Mouse (Mus musculus): ENCODE measurements around the gene Tac2. TPM values are rescaled to one million over a fixed set of nuclear protein-coding genes. Genes with fewer than 3 reads are reported as not detected.

Gene Tac2
- polyA plus RNA-seq, 1 experiment from 2014 or later: 4.1 TPM

DNA sequence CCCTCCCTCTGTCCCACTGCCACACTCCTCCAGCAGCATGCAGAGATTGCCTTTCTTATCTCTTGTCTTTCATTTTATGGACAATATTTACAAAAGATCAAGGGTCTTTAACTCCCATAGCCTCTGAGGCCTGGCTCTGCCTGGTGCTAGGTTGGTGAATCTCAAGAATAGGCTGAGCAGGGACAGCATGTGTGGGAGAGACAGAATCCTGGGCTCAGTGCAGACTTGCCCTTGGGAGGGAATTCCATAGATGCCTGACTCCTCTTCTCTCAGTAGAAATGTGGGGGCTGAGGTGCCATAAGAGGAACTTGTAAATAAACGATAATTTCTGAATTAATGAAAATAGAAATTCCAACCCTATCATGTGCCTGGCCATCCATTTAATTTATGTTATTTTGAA is 42.3 kb downstream of the Tac2 start:
- 79% methylated on average over 1 of the region's 1 CpGs for WGBS
- Histone ChIP-seq H3K27me3 (replicated peaks) (no peaks in the 10 kb centered on the region), H3K36me3 (no peaks in the 10 kb centered on the region), H3K4me2 (replicated peaks) (no peak overlapping the region), H3K27ac (no peak overlapping the region), H3K9me3 (no peaks in the 10 kb centered on the region), H3K4me3 (replicated peaks) (no peak overlapping the region), H3K9ac (no peak overlapping the region), H3K4me1 (replicated peaks) (0 out of 2 replicates have a peak, but pooled peaks cover 6% of the 10 kb centered on the region)
- ATAC-seq: no peak

DNA sequence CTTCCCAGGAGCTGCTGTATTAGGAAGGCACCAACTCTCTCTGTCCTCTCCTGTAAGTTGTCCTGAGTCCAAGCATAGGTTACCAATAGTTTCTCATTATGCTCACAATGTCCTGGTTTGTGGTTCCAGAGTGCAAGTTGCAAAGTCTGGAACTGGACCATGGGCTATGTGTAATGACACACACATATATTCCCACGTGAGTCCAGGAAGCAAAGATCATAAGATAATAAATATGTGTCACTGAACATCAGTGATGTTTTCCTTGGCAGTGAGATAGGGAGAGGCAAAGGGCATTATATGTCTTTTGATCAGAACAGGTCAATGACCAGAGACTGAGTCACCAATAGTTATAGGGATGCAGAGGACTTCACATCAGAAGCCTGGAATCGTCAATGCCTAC is 51.7 kb downstream of the Tac2 start, which contains the start of gene Rdh9:
Rdh9 (plus strand) TSS at position 376 of the 400 bp plus-strand sequence.
- Histone ChIP-seq H3K27ac (no peak within 1 kb of the TSS), H3K36me3 (no peaks in the 10 kb centered on the region), H3K4me3 (replicated peaks) (no peak within 1 kb of the TSS), H3K4me2 (replicated peaks) (no peak within 1 kb of the TSS), H3K4me1 (replicated peaks) (no peaks in the 10 kb centered on the region), H3K9ac (no peak within 1 kb of the TSS), H3K9me3 (no peaks in the 10 kb centered on the region), H3K27me3 (replicated peaks) (no peaks in the 10 kb centered on the region)
- ATAC-seq: peak; percentile 34; the same call in 1 of the 2 replicates
- WGBS: 59% methylated on average over 2 of the region's 2 CpGs

Other genes with a start within 250 kb of the Tac2 start
- 0.41 and 0.74 TPM in 2 replicates for gene Stac3, start 222.8 kb upstream of the Tac2 start, polyA plus RNA-seq (2015; fragmentation: Nextera tagmentation; extraction: Ambion mirVana)
- 52.7 and 53.8 TPM in 2 replicates for gene Ndufa4l2, start 209.5 kb upstream of the Tac2 start, polyA plus RNA-seq (2015; fragmentation: Nextera tagmentation; extraction: Ambion mirVana)
- 147 and 149 TPM in 2 replicates for gene Shmt2, start 202.0 kb upstream of the Tac2 start, polyA plus RNA-seq (2015; fragmentation: Nextera tagmentation; extraction: Ambion mirVana)
- gene Nxph4, start 189.9 kb upstream of the Tac2 start, polyA plus RNA-seq (2015; fragmentation: Nextera tagmentation; extraction: Ambion mirVana): 4.9 and 5.7 TPM in 2 replicates
- gene Lrp1, start 103.3 kb upstream of the Tac2 start, polyA plus RNA-seq (2015; fragmentation: Nextera tagmentation; extraction: Ambion mirVana): 67.2 and 77.1 TPM in 2 replicates
- 37.7 and 39.9 TPM in 2 replicates for gene Stat6, start 81.5 kb upstream of the Tac2 start, polyA plus RNA-seq (2015; fragmentation: Nextera tagmentation; extraction: Ambion mirVana)
- gene Nemp1, start 57.6 kb upstream of the Tac2 start, polyA plus RNA-seq (2015; fragmentation: Nextera tagmentation; extraction: Ambion mirVana): 5.7 and 6.9 TPM in 2 replicates
- gene Nab2, start 55.9 kb upstream of the Tac2 start, polyA plus RNA-seq (2015; fragmentation: Nextera tagmentation; extraction: Ambion mirVana): 8.3 and 8.7 TPM in 2 replicates
- gene Myo1a, start 19.3 kb upstream of the Tac2 start, polyA plus RNA-seq (2015; fragmentation: Nextera tagmentation; extraction: Ambion mirVana): 33.8 and 36.7 TPM in 2 replicates
- gene Zbtb39, start 15.1 kb downstream of the Tac2 start, polyA plus RNA-seq (2015; fragmentation: Nextera tagmentation; extraction: Ambion mirVana): 2.6 and 2.7 TPM in 2 replicates
- gene Gpr182, start 27.3 kb downstream of the Tac2 start, polyA plus RNA-seq (2015; fragmentation: Nextera tagmentation; extraction: Ambion mirVana): 1.8 and 2.0 TPM in 2 replicates
- 0.04 TPM in 1 of 2 replicates, not detected in the other for gene Rdh1, start 35.2 kb downstream of the Tac2 start, polyA plus RNA-seq (2015; fragmentation: Nextera tagmentation; extraction: Ambion mirVana)
- 0.19 TPM in 1 of 2 replicates, not detected in the other for gene Rdh16f1, start 35.3 kb downstream of the Tac2 start, polyA plus RNA-seq (2015; fragmentation: Nextera tagmentation; extraction: Ambion mirVana)
- gene Rdh9, start 51.9 kb downstream of the Tac2 start, polyA plus RNA-seq (2015; fragmentation: Nextera tagmentation; extraction: Ambion mirVana): 0.13 TPM in 1 of 2 replicates, not detected in the other
- not detected in 2 replicates for gene Rdh16, start 76.7 kb downstream of the Tac2 start, polyA plus RNA-seq (2015; fragmentation: Nextera tagmentation; extraction: Ambion mirVana)
- not detected in 2 replicates for gene Rdh19, start 125.5 kb downstream of the Tac2 start, polyA plus RNA-seq (2015; fragmentation: Nextera tagmentation; extraction: Ambion mirVana)
- gene Rdh16f2, start 142.0 kb downstream of the Tac2 start, polyA plus RNA-seq (2015; fragmentation: Nextera tagmentation; extraction: Ambion mirVana): 0.19 and 0.34 TPM in 2 replicates
- gene Rdh7, start 164.3 kb downstream of the Tac2 start, polyA plus RNA-seq (2015; fragmentation: Nextera tagmentation; extraction: Ambion mirVana): 0.35 and 0.63 TPM in 2 replicates
- 0.16 and 0.26 TPM in 2 replicates for gene Sdr9c7, start 174.0 kb downstream of the Tac2 start, polyA plus RNA-seq (2015; fragmentation: Nextera tagmentation; extraction: Ambion mirVana)